Mouse (Mus musculus) left cerebral cortex, postnatal 14 days (tissue): Measurements from ENCODE around the gene Agxt. TPM values are rescaled to one million over a fixed set of nuclear protein-coding genes. Genes with fewer than 3 reads are reported as not detected.

ENCODE experiments used
- DNase-seq, 2 experiments: peaks; one replicate each; pipeline ENCODE4 v3.0.0; 2021 to 2022; ENCODE audit warnings: low spot score in 2 of 2, mixed read lengths in 1 of 2
- intact Hi-C: fragments of 180-260 bp; cut with DNase I; formaldehyde crosslinking; loops from one replicate; pipeline ENCODE4 v1.15.1; 2025
- long read RNA-seq, 2 experiments: library from polyadenylated mRNA; stranded (forward); transcript quantifications; one replicate each; pipeline ENCODE4 v2.0.0; 2021
- total RNA-seq, 2 experiments: library from RNA; stranded (reverse); gene quantifications; 2 replicates each; pipeline ENCODE4 v1.2.3; 2021

The Agxt gene
- total RNA-seq = not detected
- long read RNA-seq, experiment 1 = 0 reads
- long read RNA-seq, experiment 2 = 0 reads

GRCm38 (mm10) chr1:93135036-93135526 is at the start of gene Agxt:
Agxt (plus strand) TSS chr1:93135240.
- intact Hi-C loops = no loop called here
- DNase-seq = no peak

- intact Hi-C loops = no loop called here
- no peak for DNase-seq
Observed at GRCm38 (mm10) chr1:93092582-93092981, 42.5 kb upstream of the Agxt start.

DNA sequence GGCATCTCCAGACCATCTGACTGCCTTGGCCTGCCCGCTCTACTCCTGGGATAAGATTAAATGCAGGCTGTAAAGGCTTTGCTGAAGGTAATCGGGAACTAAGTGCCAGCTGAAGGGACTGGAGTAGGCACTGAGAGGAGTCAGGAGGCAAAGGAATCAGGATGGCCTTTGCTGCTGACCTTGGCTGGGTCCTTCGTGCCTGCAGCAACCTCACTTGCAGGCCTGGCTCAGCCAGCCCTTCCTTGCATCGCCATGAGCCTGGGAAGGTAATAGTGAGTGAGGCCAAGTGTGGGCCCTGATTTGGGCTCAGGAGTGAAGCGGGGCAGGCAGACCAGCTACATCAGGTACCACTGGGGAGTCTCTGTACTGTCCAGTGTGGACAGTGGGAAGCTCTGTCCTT is 36.1 kb upstream of the Agxt start:
- intact Hi-C loops = no loop called here
- DNase-seq = no peak

- intact Hi-C loops = no loop called here
- peak; percentile 58 to 74 for DNase-seq
Observed at GRCm38 (mm10) chr1:93100243-93100575, 34.8 kb upstream of the Agxt start.

- intact Hi-C loops = no loop called here
- DNase-seq = peak; percentile 71 to 76
Observed at GRCm38 (mm10) chr1:93100576-93101491, 34.2 kb upstream of the Agxt start.

DNA sequence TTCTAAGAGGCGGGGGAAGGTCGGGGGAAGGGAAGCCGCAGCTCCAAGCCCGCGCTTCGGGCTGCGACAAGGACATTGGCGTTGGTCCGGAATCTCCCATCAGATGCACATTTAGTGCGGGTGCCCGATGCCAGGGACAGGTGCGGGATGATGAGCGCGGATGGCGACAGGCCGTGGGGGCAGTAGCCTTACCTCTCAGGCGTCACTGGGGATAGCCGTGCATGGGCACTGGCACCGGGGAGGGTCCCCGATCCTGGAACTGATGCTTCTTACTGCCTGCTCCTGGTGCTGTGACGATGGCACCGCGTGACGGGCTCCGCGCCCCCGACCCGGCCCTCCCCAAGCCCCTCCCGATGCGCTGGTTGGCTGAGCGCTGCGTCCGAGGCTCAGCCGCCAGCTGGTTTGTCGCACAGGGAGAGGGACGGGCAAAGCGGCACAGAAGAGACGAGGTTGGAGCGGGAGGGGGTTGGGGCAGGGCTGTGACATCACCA is 33.4 kb upstream of the Agxt start, which contains the start of gene Kif1a:
Gene Kif1a, minus strand, starts transcription at position 381 of the 491 bp plus-strand sequence.
- intact Hi-C loops = no loop called here

GRCm38 (mm10) chr1:93102700-93103099 is 32.3 kb upstream of the Agxt start:
- intact Hi-C loops = no loop called here
- no peak for DNase-seq

More for the DNA sequence above, 33.4 kb upstream of the Agxt start, which contains the start of gene Kif1a:
- peak; percentile 91 to 95 for DNase-seq

- intact Hi-C loops = no loop called here
- peak; percentile 80 to 88 for DNase-seq
Observed at GRCm38 (mm10) chr1:93114713-93115463, 20.2 kb upstream of the Agxt start.

DNA sequence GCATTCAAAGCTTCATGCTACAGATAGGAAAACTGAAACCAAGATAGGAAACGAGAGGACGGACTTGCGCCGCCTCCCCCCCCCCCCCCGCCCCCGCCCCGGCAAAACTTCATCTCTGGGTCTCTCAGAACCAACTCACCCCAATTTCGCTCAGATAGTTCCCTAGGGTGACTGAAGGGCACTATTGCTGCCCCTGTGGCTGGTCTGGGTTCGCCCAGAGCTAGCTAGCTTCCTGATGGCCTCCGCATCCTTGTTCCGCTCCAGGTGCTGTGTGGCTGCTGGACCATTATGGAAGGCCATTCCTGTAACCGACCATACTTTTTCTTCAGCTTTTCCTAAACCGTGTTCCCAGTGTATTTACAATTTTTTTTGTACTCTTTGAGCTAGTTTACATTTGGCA is 19.6 kb upstream of the Agxt start:
- no peak for DNase-seq
- intact Hi-C loops = no loop called here

DNA sequence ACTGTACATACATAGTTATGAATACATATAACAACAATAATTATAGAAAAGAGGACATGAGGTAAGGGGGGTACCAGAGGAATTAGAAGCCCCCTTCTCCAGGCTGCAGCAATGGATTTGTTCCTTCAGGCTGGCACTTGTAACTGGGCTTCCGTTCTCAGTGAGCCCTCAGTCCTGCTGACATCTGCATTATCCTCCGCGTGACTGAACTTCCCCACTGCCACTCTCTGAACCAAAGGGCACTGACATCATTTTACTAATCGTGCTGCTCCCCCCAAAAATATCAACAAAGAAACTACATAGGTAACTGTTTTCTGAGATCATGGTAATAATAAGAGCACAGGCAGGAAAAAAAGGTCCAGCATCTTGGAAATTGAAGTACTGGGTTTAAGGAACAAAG is 16.2 kb upstream of the Agxt start:
- intact Hi-C loops = no loop called here
- no peak for DNase-seq

GRCm38 (mm10) chr1:93123179-93123854 is 11.7 kb upstream of the Agxt start:
- intact Hi-C loops = no loop called here
- DNase-seq = no peak

DNA sequence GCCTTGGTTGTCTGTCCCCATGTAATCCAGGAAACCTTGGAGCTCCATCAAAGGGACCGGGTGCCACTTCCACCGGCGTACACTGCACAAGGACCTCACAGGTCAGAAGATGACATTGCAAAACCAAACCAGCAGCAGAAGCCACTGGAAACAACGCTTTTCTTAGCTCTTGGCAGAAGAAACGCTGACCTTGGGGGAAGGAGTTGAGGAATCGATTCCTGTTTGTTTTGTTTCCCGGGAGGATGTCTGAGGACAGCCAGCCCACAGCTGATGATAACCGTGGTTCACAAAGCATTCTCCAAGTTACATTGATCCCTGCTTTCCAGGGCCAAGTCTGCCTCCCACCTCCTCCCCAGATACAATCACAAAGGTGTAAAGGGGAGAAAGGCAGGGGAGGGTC is 11.0 kb upstream of the Agxt start:
- no peak for DNase-seq
- intact Hi-C loops = no loop called here

GRCm38 (mm10) chr1:93125256-93125655 is 9.8 kb upstream of the Agxt start:
- intact Hi-C loops = no loop called here
- DNase-seq = no peak

GRCm38 (mm10) chr1:93128209-93128608 is 6.8 kb upstream of the Agxt start:
- DNase-seq = no peak
- intact Hi-C loops = no loop called here

GRCm38 (mm10) chr1:93128710-93129349 is 6.2 kb upstream of the Agxt start:
- intact Hi-C loops = no loop called here
- peak; percentile 83 to 85 for DNase-seq

GRCm38 (mm10) chr1:93130242-93130983 is 4.6 kb upstream of the Agxt start:
- intact Hi-C loops = no loop called here
- no peak for DNase-seq

DNA sequence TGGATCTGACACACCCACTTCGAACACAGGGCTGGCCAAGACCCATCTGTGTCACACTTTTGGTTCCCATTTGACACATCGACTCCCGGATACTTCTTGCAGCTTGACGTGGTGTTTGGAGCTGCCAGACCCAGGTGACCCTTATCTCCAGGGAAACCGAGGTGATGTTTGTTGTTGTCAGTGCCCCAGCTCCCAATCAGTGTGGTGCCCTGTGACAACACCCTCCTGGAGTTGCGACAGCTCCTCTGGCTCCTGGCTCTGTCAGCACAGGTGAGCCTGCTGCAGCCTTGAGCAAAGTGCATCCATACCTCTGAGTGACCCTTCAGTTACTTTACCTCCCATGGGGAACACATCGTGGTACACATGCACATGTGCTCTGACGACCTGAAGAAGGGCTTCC is 2.4 kb upstream of the Agxt start:
- DNase-seq = no peak
- intact Hi-C loops = no loop called here

DNA sequence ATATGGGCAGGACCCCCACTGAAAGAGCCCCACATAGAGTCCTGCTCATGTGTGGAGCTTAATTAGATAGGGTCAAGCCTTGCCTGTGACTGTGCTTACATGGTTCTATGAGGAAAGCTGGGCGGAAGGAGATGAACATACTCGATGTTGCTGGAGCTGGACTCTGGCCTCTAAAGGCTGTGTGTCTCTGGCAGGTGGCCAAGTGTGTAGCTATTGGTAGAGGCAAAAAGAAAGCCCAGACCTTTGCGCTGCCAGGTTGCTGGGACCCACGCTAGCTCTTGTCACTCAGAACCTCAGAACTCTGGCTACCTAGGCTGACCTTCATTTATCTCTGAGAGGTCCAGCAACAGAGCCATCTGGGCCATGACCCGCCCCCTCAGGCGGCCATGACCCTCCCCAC is 3.5 kb downstream of the Agxt start:
- no peak for DNase-seq
- intact Hi-C loops = no loop called here

DNA sequence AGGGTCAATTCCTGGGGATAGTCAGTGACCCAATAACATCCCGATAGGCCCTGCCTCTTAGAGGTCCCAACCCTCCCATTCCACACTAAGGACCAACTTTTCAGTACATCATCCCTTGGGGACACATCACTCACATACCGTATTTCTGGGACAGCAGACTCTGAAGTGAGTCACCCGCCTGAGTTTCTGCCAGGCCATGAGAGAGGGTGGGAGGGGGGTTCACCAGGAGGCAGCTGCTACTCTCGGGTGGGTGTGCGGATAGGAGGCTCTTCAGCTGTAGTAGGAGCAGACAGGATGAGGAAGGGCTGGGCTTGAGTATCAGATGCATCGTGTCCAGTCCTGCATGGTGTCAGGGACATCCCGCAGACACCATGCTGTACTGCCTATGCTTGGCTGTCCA is 4.7 kb downstream of the Agxt start:
- intact Hi-C loops = no loop called here

More for the DNA sequence above, 4.7 kb downstream of the Agxt start:
- peak; percentile 18 to 64 for DNase-seq
